Mouse (Mus musculus) granulocyte monocyte progenitor cell, adult 5-6 weeks (primary cell): ENCODE data around the gene Myo5a. TPM values are rescaled to one million over a fixed set of nuclear protein-coding genes. Genes with fewer than 3 reads are reported as not detected.

Experiments used
- total RNA-seq, 2 experiments: library from RNA; stranded (forward) in 1 of 2; stranded (reverse) in 1 of 2; fragments of 200-712, 200-1000 nt in 1 of 2; fragments of >200 nt in 1 of 2; fragmentation: Nextera tagmentation in 1 of 2; gene quantifications; 2 replicates each; pipeline ENCODE4 v1.2.3; 2014 to 2017

The Myo5a gene
- total RNA-seq, 2 experiments from 2014 or later: 90.2 to 134 TPM

Other genes starting within 250 kb of the Myo5a start
- not detected in 2 replicates for gene Onecut1, start 209.1 kb upstream of the Myo5a start, total RNA-seq (2014; fragmentation: Nextera tagmentation)
- not detected in 2 replicates for gene Onecut1, start 209.1 kb upstream of the Myo5a start, total RNA-seq (2017)
- gene Fam214a, start 118.1 kb upstream of the Myo5a start, total RNA-seq (2014; fragmentation: Nextera tagmentation): 8.8 and 9.2 TPM in 2 replicates
- 9.4 and 13.5 TPM in 2 replicates for gene Fam214a, start 118.1 kb upstream of the Myo5a start, total RNA-seq (2017)
- gene Arpp19, start 33.4 kb upstream of the Myo5a start, total RNA-seq (2014; fragmentation: Nextera tagmentation): 173 and 243 TPM in 2 replicates
- gene Arpp19, start 33.4 kb upstream of the Myo5a start, total RNA-seq (2017): 122 and 177 TPM in 2 replicates
- gene Myo5c, start 161.0 kb downstream of the Myo5a start, total RNA-seq (2014; fragmentation: Nextera tagmentation): not detected in 2 replicates
- gene Myo5c, start 161.0 kb downstream of the Myo5a start, total RNA-seq (2017): not detected in 2 replicates
- gene Gnb5, start 235.3 kb downstream of the Myo5a start, total RNA-seq (2014; fragmentation: Nextera tagmentation): 4.1 and 5.0 TPM in 2 replicates
- gene Gnb5, start 235.3 kb downstream of the Myo5a start, total RNA-seq (2017): 2.7 and 2.8 TPM in 2 replicates